ENCODE assay signal across 7 mouse cellular contexts in the genomic region with DNA sequence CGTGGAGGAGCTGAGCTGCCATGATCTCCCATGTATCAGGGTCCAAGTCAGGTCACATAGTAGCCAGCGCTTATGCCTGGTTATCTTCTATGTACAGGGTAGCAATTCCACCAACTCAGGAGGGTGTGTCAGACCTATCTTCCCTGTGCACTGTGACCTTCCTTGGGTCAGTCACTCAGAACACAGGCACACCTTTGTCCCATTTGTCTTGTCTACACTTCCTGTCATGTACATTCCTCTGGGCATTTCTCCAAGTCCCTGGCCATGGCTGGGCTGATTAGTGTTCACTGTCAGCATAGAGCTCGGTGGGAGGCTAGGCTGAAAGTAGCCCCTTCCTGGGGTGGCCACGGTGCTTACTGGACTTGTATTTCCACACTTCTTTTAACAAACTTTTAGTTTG. TPM values are rescaled to one million over a fixed set of nuclear protein-coding genes. Genes with fewer than 3 reads are reported as not detected.
DNase-seq lines count a peak whose midpoint lies in the region; ATAC-seq and TF ChIP-seq lines count a peak whose summit lies in the region.

No protein-coding gene starts in this region.

- TF ChIP-seq CTCF in midbrain, postnatal 0 days (IDR thresholded peaks at IDR 0.05) = no peak
- no peak; the same call in 1 of the 2 replicates for TF ChIP-seq CTCF in liver, embryonic 14.5 days (IDR thresholded peaks at IDR 0.05; ENCODE audit: low read depth)

- WGBS in midbrain, postnatal 0 days = 82% methylated on average over 4 of the region's 4 CpGs
- WGBS in midbrain, embryonic 15.5 days = 80% methylated on average over 4 of the region's 4 CpGs
- 31% methylated on average over 4 of the region's 4 CpGs for WGBS in heart, embryonic 15.5 days
- WGBS in liver, embryonic 14.5 days (ENCODE audit: insufficient replicate concordance) = 15% methylated on average over 4 of the region's 4 CpGs
- WGBS in hindbrain, embryonic 10.5 days = 92% methylated on average over 4 of the region's 4 CpGs
- 86% methylated on average over 4 of the region's 4 CpGs for WGBS in neural tube, embryonic 15.5 days

- DNase-seq in midbrain, postnatal 0 days (ENCODE audit: low spot score) = peak; percentile 6
- DNase-seq in liver, embryonic 14.5 days (ENCODE audit: low read depth in 3 of 3, low spot score in 3 of 3) = peak; percentile 89 to 90 (median 90)
- no peak for DNase-seq in right cerebral cortex, adult 2 months (ENCODE audit: low spot score in 2 of 2)
- no peak for DNase-seq in hindbrain, embryonic 10.5 days (ENCODE audit: low spot score)

- H3K36me3 ChIP-seq in midbrain, postnatal 0 days (ENCODE audit: insufficient read depth, low read length) = 0 out of 2 replicates have a peak, but pooled peaks cover 10% of the 10 kb centered on the region
- H3K36me3 ChIP-seq in midbrain, embryonic 15.5 days (replicated peaks) = no peaks in the 10 kb centered on the region
- H3K36me3 ChIP-seq in heart, embryonic 15.5 days = no peaks in the 10 kb centered on the region
- H3K36me3 ChIP-seq in liver, embryonic 14.5 days (replicated peaks; ENCODE audit: control insufficient read depth, insufficient read depth, low read depth) = peaks cover 2% of the 10 kb centered on the region; the same call in 1 of the 2 replicates
- H3K36me3 ChIP-seq in hindbrain, embryonic 10.5 days = peaks cover 87% of the 10 kb centered on the region
- peaks cover 11% of the 10 kb centered on the region for H3K36me3 ChIP-seq in neural tube, embryonic 15.5 days

- no peak overlapping the region for H3K4me3 ChIP-seq in midbrain, postnatal 0 days (ENCODE audit: low read depth, low read length)
- no peak overlapping the region for H3K4me3 ChIP-seq in midbrain, embryonic 15.5 days
- H3K4me3 ChIP-seq in heart, embryonic 15.5 days = no peak overlapping the region
- H3K4me3 ChIP-seq in liver, embryonic 14.5 days (ENCODE audit: insufficient read depth in 1 of 2, low read depth in 2 of 2, low read length in 2 of 2) = peak overlapping the region; percentile 34 to 37; a peak in 3 of 4 replicates
- H3K4me3 ChIP-seq in hindbrain, embryonic 10.5 days = no peak overlapping the region
- no peak overlapping the region for H3K4me3 ChIP-seq in neural tube, embryonic 15.5 days (replicated peaks)

- no peaks in the 10 kb centered on the region for H3K27me3 ChIP-seq in midbrain, postnatal 0 days (ENCODE audit: insufficient read depth, low read length)
- no peaks in the 10 kb centered on the region for H3K27me3 ChIP-seq in midbrain, embryonic 15.5 days (replicated peaks)
- H3K27me3 ChIP-seq in heart, embryonic 15.5 days = no peaks in the 10 kb centered on the region
- H3K27me3 ChIP-seq in liver, embryonic 14.5 days (ENCODE audit: control insufficient read depth, insufficient read depth, low read length) = no peaks in the 10 kb centered on the region
- no peaks in the 10 kb centered on the region for H3K27me3 ChIP-seq in hindbrain, embryonic 10.5 days (ENCODE audit: insufficient read depth, poor library complexity, severe bottlenecking)
- H3K27me3 ChIP-seq in neural tube, embryonic 15.5 days (replicated peaks) = no peaks in the 10 kb centered on the region

- H3K4me2 ChIP-seq in midbrain, postnatal 0 days (ENCODE audit: low read depth, low read length, poor library complexity, severe bottlenecking) = no peak overlapping the region
- no peak overlapping the region for H3K4me2 ChIP-seq in midbrain, embryonic 15.5 days
- no peak overlapping the region for H3K4me2 ChIP-seq in heart, embryonic 15.5 days
- peak overlapping the region; percentile 82 for H3K4me2 ChIP-seq in liver, embryonic 14.5 days (ENCODE audit: low read depth)
- no peak overlapping the region for H3K4me2 ChIP-seq in neural tube, embryonic 15.5 days

- peak; percentile 96 for TF ChIP-seq EP300 in liver, embryonic 14.5 days (IDR thresholded peaks at IDR 0.05; ENCODE audit: low read depth)

- no peaks in the 10 kb centered on the region for H3K9me3 ChIP-seq in midbrain, postnatal 0 days (ENCODE audit: low read length)
- H3K9me3 ChIP-seq in midbrain, embryonic 15.5 days = no peaks in the 10 kb centered on the region
- no peaks in the 10 kb centered on the region for H3K9me3 ChIP-seq in heart, embryonic 15.5 days (replicated peaks)
- no peaks in the 10 kb centered on the region for H3K9me3 ChIP-seq in liver, embryonic 14.5 days (ENCODE audit: control insufficient read depth, low read length)
- H3K9me3 ChIP-seq in hindbrain, embryonic 10.5 days = no peaks in the 10 kb centered on the region
- H3K9me3 ChIP-seq in neural tube, embryonic 15.5 days (replicated peaks) = no peaks in the 10 kb centered on the region

- no peak for ATAC-seq in midbrain, postnatal 0 days (ENCODE audit: low FRiP score)
- no peak for ATAC-seq in midbrain, embryonic 15.5 days (replicated peaks)
- peak; percentile 58; the same call in 1 of the 2 replicates for ATAC-seq in heart, embryonic 15.5 days (replicated peaks; ENCODE audit: insufficient number of reproducible peaks, insufficient read depth, low FRiP score, low read depth)
- peak; percentile 99 for ATAC-seq in liver, embryonic 14.5 days (ENCODE audit: insufficient read depth)
- no peak for ATAC-seq in neural tube, embryonic 15.5 days (ENCODE audit: low FRiP score)

- H3K4me1 ChIP-seq in midbrain, postnatal 0 days (ENCODE audit: insufficient read depth, low read length) = no peaks in the 10 kb centered on the region
- H3K4me1 ChIP-seq in midbrain, embryonic 15.5 days = peaks cover 10% of the 10 kb centered on the region
- peaks cover 42% of the 10 kb centered on the region for H3K4me1 ChIP-seq in heart, embryonic 15.5 days (replicated peaks)
- peaks cover 47 to 49% of the 10 kb centered on the region in 2 experiments for H3K4me1 ChIP-seq in liver, embryonic 14.5 days (replicated peaks; ENCODE audit: control insufficient read depth in 2 of 2, insufficient read depth in 2 of 2, low read length in 1 of 2)
- H3K4me1 ChIP-seq in hindbrain, embryonic 10.5 days (replicated peaks) = peaks cover 10% of the 10 kb centered on the region; the same call in 1 of the 2 replicates
- H3K4me1 ChIP-seq in neural tube, embryonic 15.5 days = peaks cover 10% of the 10 kb centered on the region

- no peak overlapping the region for H3K27ac ChIP-seq in midbrain, postnatal 0 days (ENCODE audit: low read depth, low read length)
- no peak overlapping the region for H3K27ac ChIP-seq in midbrain, embryonic 15.5 days
- H3K27ac ChIP-seq in heart, embryonic 15.5 days = peak overlapping the region; percentile 64
- peak overlapping the region; percentile 78 for H3K27ac ChIP-seq in liver, embryonic 14.5 days
- no peak overlapping the region for H3K27ac ChIP-seq in hindbrain, embryonic 10.5 days
- no peak overlapping the region for H3K27ac ChIP-seq in neural tube, embryonic 15.5 days (replicated peaks)

- no peak overlapping the region for H3K9ac ChIP-seq in midbrain, postnatal 0 days (replicated peaks; ENCODE audit: low read length, poor library complexity, severe bottlenecking)
- no peak overlapping the region for H3K9ac ChIP-seq in midbrain, embryonic 15.5 days
- H3K9ac ChIP-seq in heart, embryonic 15.5 days = no peak overlapping the region
- H3K9ac ChIP-seq in liver, embryonic 14.5 days (replicated peaks) = peak overlapping the region; percentile 64
- H3K9ac ChIP-seq in neural tube, embryonic 15.5 days (replicated peaks) = no peak overlapping the region

RNA-seq across cellular contexts. Expression of a gene that starts 11.7 kb away (rescaled TPM):
- 85.3 and 97.4 TPM in 2 replicates for total RNA-seq in midbrain, postnatal 0 days (2014; rRNA removed)
- 23.0 and 27.3 TPM in 2 replicates for polyA plus RNA-seq in midbrain, postnatal 0 days (2015; fragmentation: Nextera tagmentation; extraction: Ambion mirVana)
- 46.7 and 49.3 TPM in 2 replicates for polyA plus RNA-seq in midbrain, embryonic 15.5 days (2015; fragmentation: Nextera tagmentation; extraction: Ambion mirVana)
- 26.2 and 41.0 TPM in 2 replicates for polyA plus RNA-seq in heart, embryonic 15.5 days (2015; fragmentation: Nextera tagmentation; extraction: Ambion mirVana)
- polyA plus RNA-seq in liver, embryonic 14.5 days (2012; rRNA removed) = 25.6 and 26.4 TPM in 2 replicates
- 13.6 and 17.1 TPM in 2 replicates for polyA plus RNA-seq in liver, embryonic 14.5 days (2014; fragmentation: Nextera tagmentation; extraction: Ambion mirVana)
- polyA plus RNA-seq in hindbrain, embryonic 10.5 days (2016; fragmentation: Nextera tagmentation; extraction: Ambion mirVana) = 66.3 and 71.9 TPM in 2 replicates
- polyA plus RNA-seq in neural tube, embryonic 15.5 days (2015; fragmentation: Nextera tagmentation; extraction: Ambion mirVana) = 33.7 and 36.1 TPM in 2 replicates

RNA-seq across cellular contexts. Expression of a gene that starts 32.4 kb away (rescaled TPM):
- total RNA-seq in midbrain, postnatal 0 days (2014; rRNA removed) = 1.4 and 1.7 TPM in 2 replicates
- polyA plus RNA-seq in midbrain, postnatal 0 days (2015; fragmentation: Nextera tagmentation; extraction: Ambion mirVana) = 0.68 and 0.98 TPM in 2 replicates
- 1.9 and 2.6 TPM in 2 replicates for polyA plus RNA-seq in midbrain, embryonic 15.5 days (2015; fragmentation: Nextera tagmentation; extraction: Ambion mirVana)
- 2.3 and 4.1 TPM in 2 replicates for polyA plus RNA-seq in heart, embryonic 15.5 days (2015; fragmentation: Nextera tagmentation; extraction: Ambion mirVana)
- 5.3 and 5.7 TPM in 2 replicates for polyA plus RNA-seq in liver, embryonic 14.5 days (2012; rRNA removed)
- polyA plus RNA-seq in liver, embryonic 14.5 days (2014; fragmentation: Nextera tagmentation; extraction: Ambion mirVana) = 2.1 and 2.3 TPM in 2 replicates
- 4.9 and 5.8 TPM in 2 replicates for polyA plus RNA-seq in hindbrain, embryonic 10.5 days (2016; fragmentation: Nextera tagmentation; extraction: Ambion mirVana)
- polyA plus RNA-seq in neural tube, embryonic 15.5 days (2015; fragmentation: Nextera tagmentation; extraction: Ambion mirVana) = 2.3 and 3.9 TPM in 2 replicates

RNA-seq across cellular contexts. Expression of a gene that starts 34.2 kb away (rescaled TPM):
- total RNA-seq in midbrain, postnatal 0 days (2014; rRNA removed) = 74.6 and 85.9 TPM in 2 replicates
- polyA plus RNA-seq in midbrain, postnatal 0 days (2015; fragmentation: Nextera tagmentation; extraction: Ambion mirVana) = 61.8 and 62.1 TPM in 2 replicates
- 68.0 and 68.8 TPM in 2 replicates for polyA plus RNA-seq in midbrain, embryonic 15.5 days (2015; fragmentation: Nextera tagmentation; extraction: Ambion mirVana)
- polyA plus RNA-seq in heart, embryonic 15.5 days (2015; fragmentation: Nextera tagmentation; extraction: Ambion mirVana) = 26.1 and 29.8 TPM in 2 replicates
- 14.6 and 15.3 TPM in 2 replicates for polyA plus RNA-seq in liver, embryonic 14.5 days (2012; rRNA removed)
- polyA plus RNA-seq in liver, embryonic 14.5 days (2014; fragmentation: Nextera tagmentation; extraction: Ambion mirVana) = 17.0 and 21.9 TPM in 2 replicates
- 33.8 and 38.4 TPM in 2 replicates for polyA plus RNA-seq in hindbrain, embryonic 10.5 days (2016; fragmentation: Nextera tagmentation; extraction: Ambion mirVana)
- 51.1 and 54.4 TPM in 2 replicates for polyA plus RNA-seq in neural tube, embryonic 15.5 days (2015; fragmentation: Nextera tagmentation; extraction: Ambion mirVana)

RNA-seq across cellular contexts. Expression of a gene that starts 34.3 kb away (rescaled TPM):
- 19.1 and 21.7 TPM in 2 replicates for total RNA-seq in midbrain, postnatal 0 days (2014; rRNA removed)
- polyA plus RNA-seq in midbrain, postnatal 0 days (2015; fragmentation: Nextera tagmentation; extraction: Ambion mirVana) = 17.0 and 19.5 TPM in 2 replicates
- 27.0 and 29.2 TPM in 2 replicates for polyA plus RNA-seq in midbrain, embryonic 15.5 days (2015; fragmentation: Nextera tagmentation; extraction: Ambion mirVana)
- polyA plus RNA-seq in heart, embryonic 15.5 days (2015; fragmentation: Nextera tagmentation; extraction: Ambion mirVana) = 12.0 and 16.5 TPM in 2 replicates
- 6.1 and 6.6 TPM in 2 replicates for polyA plus RNA-seq in liver, embryonic 14.5 days (2012; rRNA removed)
- 7.7 and 9.0 TPM in 2 replicates for polyA plus RNA-seq in liver, embryonic 14.5 days (2014; fragmentation: Nextera tagmentation; extraction: Ambion mirVana)
- 21.5 and 23.7 TPM in 2 replicates for polyA plus RNA-seq in hindbrain, embryonic 10.5 days (2016; fragmentation: Nextera tagmentation; extraction: Ambion mirVana)
- polyA plus RNA-seq in neural tube, embryonic 15.5 days (2015; fragmentation: Nextera tagmentation; extraction: Ambion mirVana) = 24.5 and 27.0 TPM in 2 replicates

RNA-seq across cellular contexts. Expression of a gene that starts 48.3 kb away (rescaled TPM):
- 42.5 and 46.0 TPM in 2 replicates for total RNA-seq in midbrain, postnatal 0 days (2014; rRNA removed)
- polyA plus RNA-seq in midbrain, postnatal 0 days (2015; fragmentation: Nextera tagmentation; extraction: Ambion mirVana) = 51.1 and 64.7 TPM in 2 replicates
- polyA plus RNA-seq in midbrain, embryonic 15.5 days (2015; fragmentation: Nextera tagmentation; extraction: Ambion mirVana) = 61.2 and 62.7 TPM in 2 replicates
- 78.8 and 92.6 TPM in 2 replicates for polyA plus RNA-seq in heart, embryonic 15.5 days (2015; fragmentation: Nextera tagmentation; extraction: Ambion mirVana)
- polyA plus RNA-seq in liver, embryonic 14.5 days (2012; rRNA removed) = 14.8 and 16.3 TPM in 2 replicates
- 24.8 and 26.4 TPM in 2 replicates for polyA plus RNA-seq in liver, embryonic 14.5 days (2014; fragmentation: Nextera tagmentation; extraction: Ambion mirVana)
- 103 and 110 TPM in 2 replicates for polyA plus RNA-seq in hindbrain, embryonic 10.5 days (2016; fragmentation: Nextera tagmentation; extraction: Ambion mirVana)
- polyA plus RNA-seq in neural tube, embryonic 15.5 days (2015; fragmentation: Nextera tagmentation; extraction: Ambion mirVana) = 53.4 and 61.3 TPM in 2 replicates

Comparison
In these comparisons a context has a peak if more than half of its experiments do, and no peak if none do; other contexts are left out.
1. ATAC-seq: peak in heart, embryonic 15.5 days (single experiment) and liver, embryonic 14.5 days (single experiment); none in midbrain, postnatal 0 days (single experiment), midbrain, embryonic 15.5 days (single experiment) and neural tube, embryonic 15.5 days (single experiment).
2. DNase-seq: peak in midbrain, postnatal 0 days (single experiment) and liver, embryonic 14.5 days (3 of 3); none in right cerebral cortex, adult 2 months (0 of 2) and hindbrain, embryonic 10.5 days (single experiment).
3. H3K27ac ChIP-seq: peak in heart, embryonic 15.5 days (single experiment) and liver, embryonic 14.5 days (single experiment); none in midbrain, postnatal 0 days (single experiment), midbrain, embryonic 15.5 days (single experiment), hindbrain, embryonic 10.5 days (single experiment) and neural tube, embryonic 15.5 days (single experiment).
4. H3K4me3 ChIP-seq: peak in liver, embryonic 14.5 days (2 of 2); none in midbrain, postnatal 0 days (single experiment), midbrain, embryonic 15.5 days (single experiment), heart, embryonic 15.5 days (single experiment), hindbrain, embryonic 10.5 days (single experiment) and neural tube, embryonic 15.5 days (single experiment).